Mouse (Mus musculus) left cerebral cortex, adult 9 months (tissue): ENCODE results near the gene Rnft1.
"Not testable (repeated sequence)": the region's sequence is repeated elsewhere in the genome, so short reads cannot be mapped to it uniquely, and the experiment has no call there.

Source experiments
- DNase-seq, 2 experiments: peaks; one replicate each; pipeline ENCODE4 v3.0.0; 2022; ENCODE audit warnings: low spot score in 2 of 2

The Rnft1 gene

GRCm38 (mm10) chr11:86519751-86520150 is 35.3 kb downstream of the Rnft1 start:
- no peak for DNase-seq

GRCm38 (mm10) chr11:86527528-86527927 is 43.1 kb downstream of the Rnft1 start:
- no peak for DNase-seq

GRCm38 (mm10) chr11:86532834-86533233 is 48.4 kb downstream of the Rnft1 start:
- DNase-seq: no peak

- DNase-seq: not testable (repeated sequence)
Observed at GRCm38 (mm10) chr11:86533302-86533701, 48.8 kb downstream of the Rnft1 start.

GRCm38 (mm10) chr11:86534201-86534910 is 49.9 kb downstream of the Rnft1 start:
- DNase-seq: no peak

GRCm38 (mm10) chr11:86538786-86539185 is 54.3 kb downstream of the Rnft1 start:
- no peak for DNase-seq

- DNase-seq: no peak
Observed at GRCm38 (mm10) chr11:86539716-86540475, 55.4 kb downstream of the Rnft1 start.

GRCm38 (mm10) chr11:86540476-86540845 is 56.0 kb downstream of the Rnft1 start:
- no peak for DNase-seq

GRCm38 (mm10) chr11:86542851-86543250 is 58.4 kb downstream of the Rnft1 start:
- DNase-seq: no peak

- DNase-seq: peak in 1 of 2 experiments; percentile 12
Observed at GRCm38 (mm10) chr11:86543960-86544638, 59.6 kb downstream of the Rnft1 start.

GRCm38 (mm10) chr11:86544639-86545299 is 60.3 kb downstream of the Rnft1 start, which contains the start of the genes Rps6kb1 and Tubd1:
TSS of gene Rps6kb1 (minus strand) at chr11:86544805.
TSS of gene Tubd1 (plus strand) at chr11:86544991.
- peak; percentile 98 to 99 for DNase-seq

- DNase-seq: no peak
Observed at GRCm38 (mm10) chr11:86545556-86545955, 61.1 kb downstream of the Rnft1 start.

- DNase-seq: no peak
Observed at GRCm38 (mm10) chr11:86547412-86547811, 63.0 kb downstream of the Rnft1 start.
